Mouse (Mus musculus): ENCODE measurements at regions not wholly inside any gene's neighbourhood (a gene's known extent, or its start where the extent isn't known, plus 50 kb on each side); places are given as distances from the start of the nearest gene placed in this dataset.

- peak; percentile 62; the same call in 1 of the 2 replicates for ATAC-seq (ENCODE audit: low read depth)
These were observed 141.8 kb upstream of the Mycn start for GRCm38 (mm10) chr12:13083337-13084054.

DNA sequence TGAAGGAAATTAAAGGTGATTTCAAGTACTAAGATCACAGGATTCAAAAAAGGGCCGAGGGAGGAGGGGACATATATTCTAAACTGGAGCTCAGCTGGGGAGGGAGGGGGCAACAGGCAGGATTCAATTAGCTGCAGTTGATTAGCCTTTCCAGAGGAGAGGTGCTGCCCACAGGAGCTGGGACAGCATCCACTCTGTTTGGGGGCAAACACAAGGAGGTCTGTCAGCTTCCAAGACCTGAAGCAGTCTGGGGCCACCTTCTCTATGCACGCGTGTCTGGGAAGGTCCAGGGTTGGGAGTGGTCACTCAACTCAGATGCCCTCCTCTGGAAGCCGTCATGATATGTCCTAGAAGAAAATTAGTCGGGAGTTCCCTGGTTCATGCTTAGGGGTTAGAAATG is 139.1 kb upstream of the Mycn start:
- no peaks in the 10 kb centered on the region for H3K36me3 ChIP-seq (ENCODE audit: control insufficient read depth, insufficient read depth, low read length)
- H3K4me3 ChIP-seq (ENCODE audit: low read depth, low read length) = no peak overlapping the region
- H3K27me3 ChIP-seq (replicated peaks; ENCODE audit: control insufficient read depth, insufficient read depth, low read length) = no peaks in the 10 kb centered on the region
- 0 out of 2 replicates have a peak overlapping the region, but pooled peaks have one; percentile 11 for H3K9ac ChIP-seq (ENCODE audit: low read depth, low read length)
- 46% methylated on average over 5 of the region's 5 CpGs for WGBS
- ATAC-seq (ENCODE audit: low read depth) (no peak), DNase-seq (ENCODE audit: low spot score) (no peak)
- no peaks in the 10 kb centered on the region for H3K9me3 ChIP-seq (ENCODE audit: control insufficient read depth, low read length)
- H3K4me2 ChIP-seq (ENCODE audit: low read depth, low read length) = no peak overlapping the region
- H3K27ac ChIP-seq (replicated peaks; ENCODE audit: low read depth, low read length) = no peak overlapping the region
- peaks cover 21% of the 10 kb centered on the region for H3K4me1 ChIP-seq (ENCODE audit: control insufficient read depth, insufficient read depth, low read length)

More at GRCm38 (mm10) chr12:13083337-13084054, 141.8 kb upstream of the Mycn start:
- Histone ChIP-seq H3K9ac (ENCODE audit: low read depth, low read length) (no peak overlapping the region), H3K9me3 (ENCODE audit: control insufficient read depth, low read length) (no peaks in the 10 kb centered on the region), H3K27ac (replicated peaks; ENCODE audit: low read depth, low read length) (no peak overlapping the region), H3K4me1 (ENCODE audit: control insufficient read depth, insufficient read depth, low read length) (peaks cover 4% of the 10 kb centered on the region; the same call in 1 of the 2 replicates), H3K36me3 (ENCODE audit: control insufficient read depth, insufficient read depth, low read length) (no peaks in the 10 kb centered on the region), H3K4me3 (ENCODE audit: low read depth, low read length) (no peak overlapping the region), H3K27me3 (replicated peaks; ENCODE audit: control insufficient read depth, insufficient read depth, low read length) (no peaks in the 10 kb centered on the region), H3K4me2 (ENCODE audit: low read depth, low read length) (no peak overlapping the region)
- 63% methylated on average over 8 of the region's 8 CpGs for WGBS
- peak; percentile 63 for DNase-seq (ENCODE audit: low spot score)

DNA sequence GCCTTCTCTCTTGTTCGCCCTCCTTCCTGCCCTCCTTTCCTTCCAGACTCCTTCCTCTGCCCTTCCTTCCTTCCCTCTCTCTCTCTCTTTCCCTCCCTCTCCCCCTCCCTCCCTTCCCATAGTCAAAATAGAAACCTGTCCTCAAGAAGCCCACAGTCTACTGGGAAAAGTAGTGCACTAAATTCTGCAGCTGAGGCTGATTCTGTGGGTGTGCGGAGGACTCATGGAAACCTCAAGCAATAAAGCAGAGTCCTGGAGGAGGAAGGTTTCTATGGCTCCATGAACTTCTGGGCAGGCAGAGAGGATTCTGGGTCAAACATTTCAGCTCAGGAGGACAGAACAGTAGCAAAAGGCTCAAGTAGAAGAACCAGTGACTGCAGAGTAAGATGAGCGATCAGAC is 138.1 kb upstream of the Mycn start:
- H3K4me2 ChIP-seq (ENCODE audit: low read depth, low read length) = no peak overlapping the region
- no peaks in the 10 kb centered on the region for H3K36me3 ChIP-seq (ENCODE audit: control insufficient read depth, insufficient read depth, low read length)
- H3K4me1 ChIP-seq (ENCODE audit: control insufficient read depth, insufficient read depth, low read length) = peaks cover 21% of the 10 kb centered on the region
- no peak overlapping the region for H3K4me3 ChIP-seq (ENCODE audit: low read depth, low read length)
- no peak overlapping the region for H3K9ac ChIP-seq (ENCODE audit: low read depth, low read length)
- H3K27ac ChIP-seq (replicated peaks; ENCODE audit: low read depth, low read length) = no peak overlapping the region
- no peak for DNase-seq (ENCODE audit: low spot score)
- H3K27me3 ChIP-seq (replicated peaks; ENCODE audit: control insufficient read depth, insufficient read depth, low read length) = no peaks in the 10 kb centered on the region
- 85% methylated on average over 3 of the region's 3 CpGs for WGBS
- H3K9me3 ChIP-seq (ENCODE audit: control insufficient read depth, low read length) = no peaks in the 10 kb centered on the region
- no peak for ATAC-seq (ENCODE audit: low read depth)

- H3K9me3 ChIP-seq (ENCODE audit: control insufficient read depth, low read length) = peaks cover 4% of the 10 kb centered on the region; the same call in 1 of the 2 replicates
- 4% methylated on average over 4 of the region's 4 CpGs for WGBS
- no peaks in the 10 kb centered on the region for H3K27me3 ChIP-seq (replicated peaks; ENCODE audit: control insufficient read depth, insufficient read depth, low read length)
- peaks cover 21% of the 10 kb centered on the region for H3K4me1 ChIP-seq (ENCODE audit: control insufficient read depth, insufficient read depth, low read length)
- H3K4me3 ChIP-seq (ENCODE audit: low read depth, low read length) = no peak overlapping the region
- H3K27ac ChIP-seq (replicated peaks; ENCODE audit: low read depth, low read length) = no peak overlapping the region; the same call in 1 of the 2 replicates
- ATAC-seq (ENCODE audit: low read depth) = peak; percentile 71
- H3K9ac ChIP-seq (ENCODE audit: low read depth, low read length) = no peak overlapping the region
- H3K4me2 ChIP-seq (ENCODE audit: low read depth, low read length) = no peak overlapping the region
- no peaks in the 10 kb centered on the region for H3K36me3 ChIP-seq (ENCODE audit: control insufficient read depth, insufficient read depth, low read length)
- DNase-seq (ENCODE audit: low spot score) = peak; percentile 81
These were observed 136.0 kb upstream of the Mycn start for GRCm38 (mm10) chr12:13077689-13078088.

DNA sequence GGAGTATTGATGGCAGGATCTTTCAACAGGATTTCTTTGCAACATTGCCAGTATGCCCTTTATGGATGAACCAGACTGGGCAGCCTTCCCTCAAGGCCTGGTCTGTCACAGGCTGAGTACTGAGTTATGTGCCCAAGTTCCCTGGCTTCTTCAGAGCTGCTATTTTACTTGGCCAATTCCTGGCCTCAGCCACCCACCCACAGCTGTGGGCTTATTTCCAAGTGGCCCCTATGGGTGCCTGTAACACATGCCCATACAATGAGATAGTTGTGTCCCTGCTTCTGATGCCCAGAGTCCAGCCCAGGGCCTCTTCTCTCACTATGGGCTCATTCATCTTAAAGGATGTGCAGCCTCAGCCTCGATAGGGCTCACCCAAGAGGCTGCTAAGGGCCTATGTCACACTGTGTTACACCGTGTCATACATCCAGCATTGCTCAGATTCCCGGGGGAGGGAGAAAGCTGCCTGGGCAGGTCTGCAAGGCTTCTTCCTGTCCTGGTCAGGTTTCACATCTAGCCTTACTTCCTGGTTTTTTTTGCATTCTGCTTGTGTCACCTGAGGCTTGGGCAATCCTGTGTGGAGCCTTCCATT is 135.1 kb upstream of the Mycn start:
- Histone ChIP-seq H3K4me2 (ENCODE audit: low read depth, low read length) (no peak overlapping the region), H3K27me3 (replicated peaks; ENCODE audit: control insufficient read depth, insufficient read depth, low read length) (no peaks in the 10 kb centered on the region), H3K36me3 (ENCODE audit: control insufficient read depth, insufficient read depth, low read length) (no peaks in the 10 kb centered on the region), H3K27ac (replicated peaks; ENCODE audit: low read depth, low read length) (no peak overlapping the region), H3K9me3 (ENCODE audit: control insufficient read depth, low read length) (peaks cover 4% of the 10 kb centered on the region; the same call in 1 of the 2 replicates), H3K9ac (ENCODE audit: low read depth, low read length) (no peak overlapping the region), H3K4me3 (ENCODE audit: low read depth, low read length) (no peak overlapping the region), H3K4me1 (ENCODE audit: control insufficient read depth, insufficient read depth, low read length) (peaks cover 21% of the 10 kb centered on the region)
- DNase-seq (ENCODE audit: low spot score) (peak; percentile 58), ATAC-seq (ENCODE audit: low read depth) (peak; percentile 89)
- 20% methylated on average over 2 of the region's 3 CpGs for WGBS

DNA sequence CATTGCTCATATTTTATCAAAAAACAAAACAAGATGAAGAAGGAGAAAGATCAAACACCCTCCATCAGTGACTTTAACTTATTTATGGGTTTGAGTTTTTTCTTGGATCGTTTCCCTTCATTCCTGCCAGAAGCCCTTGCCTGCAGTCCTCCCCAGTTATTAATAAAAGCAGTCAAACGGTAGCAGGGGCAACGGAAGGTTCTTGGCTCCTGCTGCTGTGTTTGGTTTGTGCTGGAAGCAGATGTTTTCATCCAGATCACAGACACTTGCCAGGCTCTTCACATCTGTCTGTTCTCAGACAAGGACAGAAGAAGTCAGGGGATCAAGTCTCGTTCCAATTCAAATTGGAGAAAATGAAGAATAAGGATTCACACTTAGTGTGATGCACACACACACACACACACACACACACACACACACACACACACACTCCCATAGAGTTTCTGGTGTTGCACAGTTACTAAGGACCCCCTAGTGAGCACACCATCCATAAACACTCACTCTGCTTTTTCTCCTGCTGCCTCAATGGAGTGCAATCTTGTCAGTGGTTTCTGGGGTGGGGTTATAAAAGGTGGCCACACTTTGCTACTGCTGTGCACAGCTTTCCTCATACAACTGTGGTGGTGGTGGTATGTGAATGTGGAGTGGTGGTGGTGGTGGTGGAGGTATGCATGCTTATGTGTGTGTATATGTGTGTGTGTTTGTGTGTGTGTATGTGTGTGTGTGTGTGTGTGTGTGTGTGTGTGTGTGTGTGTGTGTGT is 131.6 kb upstream of the Mycn start:
- peaks cover 15% of the 10 kb centered on the region for H3K4me1 ChIP-seq (ENCODE audit: control insufficient read depth, insufficient read depth, low read length)
- ATAC-seq (ENCODE audit: low read depth) = no peak
- H3K36me3 ChIP-seq (ENCODE audit: control insufficient read depth, insufficient read depth, low read length) = no peaks in the 10 kb centered on the region
- H3K4me2 ChIP-seq (ENCODE audit: low read depth, low read length) = no peak overlapping the region
- H3K4me3 ChIP-seq (ENCODE audit: low read depth, low read length) = no peak overlapping the region
- 39% methylated on average over 4 of the region's 4 CpGs for WGBS
- H3K9me3 ChIP-seq (ENCODE audit: control insufficient read depth, low read length) = peaks cover 8% of the 10 kb centered on the region; the same call in 1 of the 2 replicates
- H3K9ac ChIP-seq (ENCODE audit: low read depth, low read length) = no peak overlapping the region
- DNase-seq (ENCODE audit: low spot score) = peak; percentile 29
- H3K27ac ChIP-seq (replicated peaks; ENCODE audit: low read depth, low read length) = no peak overlapping the region
- H3K27me3 ChIP-seq (replicated peaks; ENCODE audit: control insufficient read depth, insufficient read depth, low read length) = no peaks in the 10 kb centered on the region

GRCm38 (mm10) chr12:13067295-13067694 is 125.6 kb upstream of the Mycn start:
- Histone ChIP-seq H3K9me3 (ENCODE audit: control insufficient read depth, low read length) (0 out of 2 replicates have a peak, but pooled peaks cover 4% of the 10 kb centered on the region), H3K4me3 (ENCODE audit: low read depth, low read length) (no peak overlapping the region), H3K27me3 (replicated peaks; ENCODE audit: control insufficient read depth, insufficient read depth, low read length) (no peaks in the 10 kb centered on the region), H3K36me3 (ENCODE audit: control insufficient read depth, insufficient read depth, low read length) (no peaks in the 10 kb centered on the region), H3K4me1 (ENCODE audit: control insufficient read depth, insufficient read depth, low read length) (no peaks in the 10 kb centered on the region), H3K9ac (ENCODE audit: low read depth, low read length) (no peak overlapping the region), H3K4me2 (ENCODE audit: low read depth, low read length) (no peak overlapping the region), H3K27ac (replicated peaks; ENCODE audit: low read depth, low read length) (no peak overlapping the region)
- 71% methylated on average over 5 of the region's 5 CpGs for WGBS
- DNase-seq (ENCODE audit: low spot score) = no peak
- ATAC-seq (ENCODE audit: low read depth) = no peak

DNA sequence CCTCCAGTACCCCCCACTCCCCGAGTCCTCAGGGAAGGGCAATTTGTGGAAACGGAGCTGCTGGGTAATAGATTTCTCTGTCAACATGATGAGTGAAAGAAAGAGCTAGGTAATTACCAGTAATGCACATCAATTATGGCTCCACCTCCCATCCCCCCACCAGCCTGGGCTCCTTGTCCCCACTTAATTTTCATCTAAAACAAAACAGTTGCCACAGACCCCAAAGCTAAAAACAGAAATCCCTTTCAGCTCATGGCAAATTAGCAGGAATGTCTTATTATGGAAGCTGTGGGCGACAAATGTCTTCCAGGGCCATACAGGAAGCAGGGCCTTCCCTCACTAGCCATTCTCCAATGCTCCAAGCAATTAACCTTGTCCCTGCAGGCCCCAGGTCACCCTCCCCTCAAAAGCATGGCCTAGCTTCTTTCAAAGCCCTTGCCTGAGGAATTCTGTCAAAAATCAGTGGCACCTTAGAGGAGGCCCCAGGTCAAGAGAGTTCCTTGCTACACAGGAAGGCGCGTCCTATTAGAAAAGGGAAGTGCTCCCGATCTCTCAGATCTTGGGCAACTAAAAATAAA is 125.0 kb upstream of the Mycn start:
- Histone ChIP-seq H3K27me3 (replicated peaks; ENCODE audit: control insufficient read depth, insufficient read depth, low read length) (no peaks in the 10 kb centered on the region), H3K36me3 (ENCODE audit: control insufficient read depth, insufficient read depth, low read length) (no peaks in the 10 kb centered on the region), H3K9ac (ENCODE audit: low read depth, low read length) (no peak overlapping the region), H3K4me2 (ENCODE audit: low read depth, low read length) (no peak overlapping the region), H3K27ac (replicated peaks; ENCODE audit: low read depth, low read length) (no peak overlapping the region), H3K4me3 (ENCODE audit: low read depth, low read length) (no peak overlapping the region), H3K4me1 (ENCODE audit: control insufficient read depth, insufficient read depth, low read length) (no peaks in the 10 kb centered on the region), H3K9me3 (ENCODE audit: control insufficient read depth, low read length) (0 out of 2 replicates have a peak, but pooled peaks cover 4% of the 10 kb centered on the region)
- WGBS = 41% methylated on average over 6 of the region's 6 CpGs
- ATAC-seq (ENCODE audit: low read depth) = no peak
- DNase-seq (ENCODE audit: low spot score) = no peak
